In genomic region chr13:111687285-111687781, GRCm38 (mm10) we compare ENCODE assay signal across 8 mouse cellular contexts. TPM values are rescaled to one million over a fixed set of nuclear protein-coding genes. Genes with fewer than 3 reads are reported as not detected.
DNase-seq lines count a peak whose midpoint lies in the region; ATAC-seq lines count a peak whose summit lies in the region.

No protein-coding gene starts in this region.

- WGBS in hindbrain, embryonic 14.5 days: under 1% methylated on average over 35 of the region's 35 CpGs

- peak overlapping the region; percentile 98 for H3K9ac ChIP-seq in hindbrain, embryonic 14.5 days

- no peaks in the 10 kb centered on the region for H3K27me3 ChIP-seq in hindbrain, embryonic 14.5 days (ENCODE audit: control insufficient read depth, insufficient read depth, low read length)

- peaks cover 23% of the 10 kb centered on the region for H3K36me3 ChIP-seq in hindbrain, embryonic 14.5 days (replicated peaks; ENCODE audit: control insufficient read depth, insufficient read depth)

- peak overlapping the region; percentile 86 for H3K4me3 ChIP-seq in hindbrain, embryonic 14.5 days (replicated peaks; ENCODE audit: low read length)

- peak; percentile 61 for ATAC-seq in hindbrain, embryonic 14.5 days (ENCODE audit: low FRiP score)

- peaks cover 5% of the 10 kb centered on the region; the same call in 1 of the 2 replicates for H3K4me1 ChIP-seq in hindbrain, embryonic 14.5 days (replicated peaks; ENCODE audit: control insufficient read depth, insufficient read depth, low read length)

- H3K27ac ChIP-seq in hindbrain, embryonic 14.5 days: peak overlapping the region; percentile 98

- peak; percentile 86 for DNase-seq in R1 (ENCODE audit: low read depth, low spot score)
- peak; percentile 52 to 67 for DNase-seq in cerebellum, postnatal 25 days
- peak; percentile 24 to 36 for DNase-seq in frontal cortex, postnatal 25 days (ENCODE audit: low spot score in 2 of 2)
- DNase-seq in hindbrain, embryonic 14.5 days (ENCODE audit: low spot score): peak; percentile 74
- DNase-seq in left cerebral cortex, adult 11 months (ENCODE audit: low spot score): peak; percentile 21
- peak; percentile 68 to 82 for DNase-seq in lung, postnatal 4 days
- DNase-seq in right cerebral cortex, postnatal 10 days (ENCODE audit: low spot score in 2 of 2): peak; percentile 71 to 79
- DNase-seq in urinary bladder, postnatal 14 days (ENCODE audit: low spot score): peak; percentile 76

- H3K4me2 ChIP-seq in hindbrain, embryonic 14.5 days (replicated peaks): peak overlapping the region; percentile 86

- no peaks in the 10 kb centered on the region for H3K9me3 ChIP-seq in hindbrain, embryonic 14.5 days (ENCODE audit: control insufficient read depth, low read length)

RNA-seq across cellular contexts. Expression of gene Mier3, which starts 6.6 kb away (rescaled TPM):
- polyA plus RNA-seq in hindbrain, embryonic 14.5 days (2014; fragmentation: Nextera tagmentation; extraction: Ambion mirVana): 22.9 and 23.3 TPM in 2 replicates

Comparison
In these comparisons a context has a peak if more than half of its experiments do, and no peak if none do; other contexts are left out.
1. Peak in every context shown above with its lines: DNase-seq, ATAC-seq, H3K4me3 ChIP-seq and H3K27ac ChIP-seq.
2. DNase-seq: peak in every context shown above with its lines; median percentile 86 in R1; 76 in urinary bladder, postnatal 14 days; 75 in lung, postnatal 4 days; 75 in right cerebral cortex, postnatal 10 days; 74 in hindbrain, embryonic 14.5 days; 60 in cerebellum, postnatal 25 days; 30 in frontal cortex, postnatal 25 days; 21 in left cerebral cortex, adult 11 months.